Mouse (Mus musculus): Measurements from ENCODE around the gene Gm5089.

- no peak for TF ChIP-seq CTCF (IDR thresholded peaks at IDR 0.05; ENCODE audit: low read depth)
- no peak for TF ChIP-seq EP300 (IDR thresholded peaks at IDR 0.05; ENCODE audit: low read depth)
These were observed 46.2 kb downstream of the Gm5089 start for GRCm38 (mm10) chr14:122404596-122405154.

Data from heart, postnatal 0 days (tissue).